Mouse (Mus musculus): ENCODE measurements around the gene Minpp1.

Gene Minpp1

DNA sequence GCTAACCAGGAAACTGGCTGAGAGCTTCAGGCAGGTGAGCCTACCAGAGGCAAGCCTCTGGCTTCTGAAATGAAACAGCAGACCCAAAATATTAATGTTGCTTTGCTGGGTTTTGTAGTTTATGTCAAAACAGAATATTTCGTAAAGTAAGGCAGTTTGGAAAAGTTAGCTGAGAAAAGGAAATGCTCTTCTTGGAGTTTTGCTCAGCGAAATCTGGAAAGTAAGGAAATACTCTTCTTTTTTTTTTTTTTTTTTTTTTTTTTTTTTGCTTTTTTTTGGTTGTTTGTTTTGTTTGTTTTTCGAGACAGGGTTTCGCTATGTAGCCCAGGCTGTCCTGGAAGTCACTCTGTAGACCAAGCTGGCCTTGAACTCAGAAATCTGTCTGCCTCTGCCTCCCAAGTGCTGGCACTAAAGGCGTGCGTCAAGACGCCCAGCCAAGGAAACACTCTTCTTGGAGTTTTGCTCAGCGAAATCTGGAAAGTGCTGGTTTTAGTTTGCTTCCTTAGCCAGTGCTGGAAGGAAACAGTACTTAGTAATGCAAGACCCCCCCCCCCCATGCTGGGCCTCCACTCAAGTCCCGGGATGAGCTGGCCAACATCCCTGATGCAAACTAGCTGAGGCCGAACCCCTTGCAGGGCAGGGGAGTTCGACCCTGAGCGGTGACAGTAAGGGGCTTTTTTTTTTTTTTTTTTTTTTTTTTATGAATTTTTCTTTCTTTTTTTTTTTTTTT lies 3.8 kb downstream of the Minpp1 start:
- no peak for DNase-seq (ENCODE audit: low spot score)

DNA sequence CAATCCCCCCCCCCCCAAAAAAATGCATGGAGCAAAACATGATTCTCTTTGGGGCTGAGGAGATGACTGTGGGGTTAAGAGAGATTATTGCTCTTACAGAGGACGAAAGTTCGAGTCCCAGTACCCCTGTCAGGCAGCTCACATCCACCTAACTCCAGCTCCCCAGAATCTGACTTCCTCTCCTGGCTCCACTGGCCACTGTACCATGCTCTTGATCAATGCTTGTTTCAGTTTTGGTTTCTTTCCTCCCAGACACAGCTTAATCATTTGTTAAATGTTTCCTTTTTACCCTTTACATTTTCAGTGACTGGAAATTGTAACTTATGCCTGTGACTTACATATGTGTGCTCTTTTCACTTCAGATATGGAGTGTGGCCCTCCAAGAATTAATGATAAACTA lies 5.4 kb downstream of the Minpp1 start:
- no peak for DNase-seq (ENCODE audit: low spot score)

DNA sequence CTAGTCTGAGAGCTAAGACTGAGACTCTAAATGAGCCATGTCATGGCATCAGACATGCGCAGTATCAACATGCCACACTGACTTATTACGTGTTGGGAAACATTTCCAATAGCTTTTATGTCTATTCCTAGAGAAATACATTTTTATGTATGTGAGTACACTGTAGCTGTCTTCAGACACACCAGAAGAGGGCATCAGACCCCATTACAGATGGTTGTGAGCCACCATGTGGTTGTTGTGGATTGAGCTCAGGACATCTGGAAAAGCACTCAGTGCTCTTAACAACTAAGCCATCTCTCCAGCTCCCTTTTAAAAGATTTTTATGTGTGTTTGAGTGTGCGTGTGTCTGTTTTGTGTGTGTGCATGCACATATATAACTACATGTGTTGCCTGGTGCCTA lies 6.8 kb downstream of the Minpp1 start:
- DNase-seq (ENCODE audit: low spot score) = no peak

DNA sequence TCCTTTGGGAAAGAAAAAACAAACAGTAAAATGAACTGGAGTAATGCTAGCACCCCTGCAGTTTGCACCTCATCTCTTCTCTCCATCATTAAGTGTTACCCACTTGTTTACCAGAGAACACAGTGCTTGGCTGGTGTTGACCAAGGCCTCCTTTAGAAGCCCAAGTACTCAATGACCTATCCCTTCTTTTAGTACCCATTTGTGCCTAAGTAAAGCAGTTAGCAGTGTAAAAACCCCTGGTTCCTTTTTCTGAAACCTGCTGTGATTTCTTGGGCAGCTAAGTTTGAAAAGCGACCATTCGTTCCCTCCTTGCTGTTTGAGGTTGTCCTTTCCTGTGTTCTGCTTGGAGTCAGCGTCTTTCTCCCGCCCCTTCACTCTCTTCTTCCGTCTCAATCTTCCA lies 7.4 kb downstream of the Minpp1 start:
- DNase-seq (ENCODE audit: low spot score) = no peak

DNA sequence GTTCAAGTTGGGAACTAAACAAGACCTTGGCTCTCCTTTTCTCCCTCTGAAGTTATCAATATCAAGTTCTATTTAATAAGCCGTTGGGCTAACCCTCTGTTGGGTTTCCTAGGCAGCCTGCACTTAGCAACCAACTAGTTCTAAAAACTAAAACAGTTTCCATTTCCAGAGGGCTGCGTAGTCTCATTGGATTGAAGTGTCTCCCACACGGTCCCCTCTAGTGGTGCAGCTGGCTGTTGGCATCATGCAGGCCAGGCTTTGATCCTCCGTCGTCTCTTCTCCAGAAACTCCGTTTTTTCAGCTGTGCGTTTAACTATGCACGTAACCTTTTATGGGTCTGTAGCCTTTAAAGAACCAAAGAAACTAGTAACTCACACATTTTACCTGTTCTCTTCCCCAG lies 7.9 kb downstream of the Minpp1 start:
- DNase-seq (ENCODE audit: low spot score) = no peak

DNA sequence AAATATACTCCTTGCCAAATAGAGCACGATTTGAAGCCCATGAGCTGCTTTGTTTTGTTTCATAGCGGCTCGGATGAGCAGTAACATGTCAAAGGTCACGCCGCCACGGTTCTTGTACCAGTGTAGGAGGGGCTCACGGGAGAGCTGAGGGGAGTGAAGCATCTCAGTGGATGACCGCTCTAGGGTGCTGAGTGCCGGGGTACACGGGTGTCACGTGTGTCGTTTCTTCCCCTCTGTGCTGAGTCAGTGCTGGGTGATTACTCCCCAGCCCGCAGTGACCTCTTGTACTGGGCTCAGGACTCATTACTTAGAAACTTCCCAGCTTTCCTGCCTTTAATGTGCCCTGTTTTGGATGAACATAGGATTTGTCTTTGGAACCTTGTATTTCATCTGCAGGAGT lies 9.0 kb downstream of the Minpp1 start:
- DNase-seq (ENCODE audit: low spot score) = no peak

DNA sequence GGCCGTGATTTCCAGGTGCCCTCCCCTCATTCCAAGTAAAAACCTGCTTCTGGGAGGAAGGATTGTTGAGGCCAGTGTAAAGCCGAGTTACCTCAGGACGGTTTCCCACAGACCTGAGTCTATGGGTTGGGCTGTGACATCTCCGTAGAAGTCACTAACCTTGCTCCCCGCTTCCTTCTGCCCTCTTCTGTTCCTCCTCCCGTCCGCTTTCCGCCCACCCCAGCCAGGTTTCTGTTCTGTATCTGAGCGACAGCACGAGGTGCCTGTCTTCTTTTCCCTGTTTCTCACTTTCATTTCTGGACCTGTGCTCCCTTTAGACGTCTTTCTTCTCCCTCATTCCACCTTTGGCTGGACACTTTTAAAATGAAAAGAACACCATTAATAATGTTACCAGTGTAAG lies 9.5 kb downstream of the Minpp1 start:
- no peak for DNase-seq (ENCODE audit: low spot score)

DNA sequence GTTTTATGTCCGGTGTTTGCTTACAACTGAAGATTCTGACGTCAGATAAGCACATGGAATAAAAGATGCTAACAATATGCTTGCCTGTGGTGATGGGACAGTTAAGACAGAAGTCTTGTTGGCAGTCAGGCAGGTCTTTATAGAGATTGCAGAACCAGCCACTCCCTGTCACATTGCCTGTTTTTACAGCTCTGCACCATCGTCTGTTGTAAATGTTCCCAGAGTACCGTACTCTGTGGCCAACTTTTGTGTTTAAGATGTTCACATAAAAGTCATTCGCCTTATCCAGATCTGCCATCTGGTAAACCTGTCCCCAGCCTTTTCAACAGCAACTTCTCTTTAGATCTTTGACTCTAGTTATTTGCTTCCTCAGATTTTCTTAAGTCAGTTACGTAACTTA lies 11.8 kb downstream of the Minpp1 start:
- no peak for DNase-seq (ENCODE audit: low spot score)

DNA sequence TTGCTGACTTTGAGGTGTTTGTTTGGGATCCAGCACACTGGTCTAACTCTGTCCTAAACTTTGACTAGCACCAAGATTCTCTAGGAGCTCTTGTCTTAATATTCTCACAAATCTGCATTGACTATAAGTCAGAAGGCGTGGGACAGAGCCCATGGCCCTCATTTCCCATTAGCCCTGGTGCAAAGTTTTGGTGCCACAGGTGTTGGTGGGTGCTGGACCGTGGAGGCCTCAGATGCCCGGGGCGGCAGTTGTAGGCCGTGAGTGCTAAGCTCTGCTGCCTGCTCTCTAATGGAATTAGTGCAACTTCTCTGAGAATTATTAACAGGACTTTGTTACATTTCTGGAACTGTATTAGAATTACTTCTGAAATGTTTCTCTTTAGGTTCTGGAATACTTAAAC lies 12.4 kb downstream of the Minpp1 start:
- DNase-seq (ENCODE audit: low spot score) = no peak

DNA sequence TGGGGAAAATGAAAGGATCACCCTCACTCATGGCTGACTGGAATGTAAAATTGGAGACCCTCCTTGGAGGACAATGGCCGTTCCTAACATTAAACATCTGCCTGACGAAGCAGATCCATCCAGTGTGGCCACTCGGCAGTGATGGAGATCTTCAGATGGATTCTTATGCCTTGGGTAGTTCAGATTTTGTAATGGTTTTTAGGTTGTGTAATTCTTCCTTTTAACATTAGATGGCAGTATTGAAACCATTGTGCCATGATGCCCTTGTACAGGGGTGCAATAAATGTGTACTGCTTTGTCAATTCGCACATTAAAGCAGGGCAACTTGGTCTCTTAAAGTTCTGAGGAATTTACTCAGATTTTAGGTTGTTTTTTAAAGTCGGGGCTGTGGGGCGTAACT lies 15.8 kb downstream of the Minpp1 start:
- DNase-seq (ENCODE audit: low spot score) = no peak

DNA sequence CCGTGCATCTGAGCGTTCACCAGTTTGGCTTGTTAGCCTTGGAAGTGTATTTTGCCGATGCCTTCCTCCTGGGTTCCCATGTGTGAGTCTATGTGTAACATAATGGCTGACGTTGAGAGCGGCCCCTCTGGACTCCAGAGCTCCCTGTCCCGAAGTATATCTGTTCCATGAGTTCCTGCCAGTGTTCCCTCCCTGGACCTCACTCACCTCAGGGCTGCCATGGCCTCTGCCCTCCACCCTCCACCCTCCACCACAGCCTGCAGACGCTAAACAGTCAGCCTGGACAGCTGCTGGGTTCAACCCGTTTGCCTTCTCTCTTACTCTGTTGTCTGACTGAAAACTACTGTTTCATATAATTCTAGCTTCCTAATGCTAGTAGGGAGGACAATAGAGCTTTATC lies 20.5 kb downstream of the Minpp1 start:
- DNase-seq (ENCODE audit: low spot score) = no peak

DNA sequence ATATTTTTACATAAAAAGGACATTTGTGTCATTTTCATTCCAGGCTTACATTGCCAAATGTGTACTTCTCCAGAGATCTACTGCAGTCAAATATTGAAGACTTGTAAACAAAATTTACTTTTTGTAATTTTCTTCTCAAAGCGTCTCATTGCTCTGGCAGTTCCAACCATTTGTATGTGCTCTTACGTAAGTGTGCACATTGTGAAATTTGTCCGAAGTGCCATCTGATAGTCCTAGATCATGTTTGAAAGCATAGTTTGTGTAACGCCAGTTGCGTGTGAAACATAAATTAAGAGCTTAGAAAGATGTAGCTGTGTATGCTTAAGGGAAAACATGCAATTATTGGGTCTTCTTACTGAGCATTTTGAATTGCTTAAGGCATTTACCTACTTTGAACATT lies 20.9 kb downstream of the Minpp1 start:
- no peak for DNase-seq (ENCODE audit: low spot score)

DNA sequence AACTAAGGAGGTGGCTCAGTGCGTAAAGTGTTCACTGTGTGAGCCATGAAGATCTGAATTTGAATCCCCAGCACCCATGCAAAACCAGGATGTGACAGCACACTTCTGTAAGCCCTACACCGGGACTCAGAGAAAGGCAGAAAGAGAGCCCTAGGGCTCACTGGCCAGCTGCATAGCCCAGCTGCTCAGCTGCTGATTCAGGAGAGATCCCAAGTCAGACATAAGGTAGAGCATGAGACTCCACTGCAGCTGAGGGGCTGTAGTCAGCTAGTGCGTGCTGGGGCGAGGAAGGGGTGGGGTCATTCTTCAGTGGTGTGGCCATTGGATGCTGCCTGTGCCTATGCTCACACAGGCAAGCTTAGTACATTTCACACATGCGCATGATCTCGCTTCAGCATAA lies 21.5 kb downstream of the Minpp1 start:
- DNase-seq (ENCODE audit: low spot score) = no peak

DNA sequence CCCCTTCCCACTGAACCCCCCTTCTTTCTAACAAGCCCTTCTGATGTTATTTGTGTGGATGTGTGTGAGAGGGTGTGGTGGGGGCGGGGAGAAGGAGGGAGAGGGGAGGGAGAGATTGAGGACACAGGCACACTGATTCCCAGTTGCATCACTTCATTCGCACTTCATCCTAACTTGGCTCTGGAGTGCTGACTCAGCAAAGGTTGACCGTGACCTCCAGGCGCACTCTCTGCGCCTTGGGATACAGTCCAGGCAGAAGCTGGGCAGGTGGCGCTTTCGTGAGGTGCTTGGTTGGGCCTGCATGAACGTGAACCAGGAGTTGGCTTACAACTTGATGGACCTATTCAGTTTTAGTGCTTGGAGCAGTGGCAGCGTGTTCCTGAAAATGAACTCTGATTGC lies 22.0 kb downstream of the Minpp1 start:
- no peak for DNase-seq (ENCODE audit: low spot score)

DNA sequence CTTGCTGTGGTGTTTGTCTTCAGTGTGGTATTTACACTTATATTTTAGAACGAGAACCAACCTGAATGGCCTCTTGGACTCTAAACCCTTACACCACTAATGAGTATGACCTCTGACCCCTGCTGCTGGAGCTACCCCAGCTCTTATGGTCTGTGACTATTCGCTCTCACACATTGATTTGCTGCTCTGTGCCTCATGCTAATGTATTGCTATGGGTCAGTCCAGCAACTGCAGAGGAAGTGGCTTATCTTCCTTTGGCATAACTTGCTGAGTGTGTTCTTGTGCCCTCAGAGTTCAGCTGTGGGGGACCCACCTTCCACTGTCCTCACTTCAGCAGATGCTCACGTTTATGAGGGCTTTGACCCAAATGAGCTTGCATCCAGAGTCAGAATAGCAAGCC lies 24.7 kb downstream of the Minpp1 start:
- no peak for DNase-seq (ENCODE audit: low spot score)

DNA sequence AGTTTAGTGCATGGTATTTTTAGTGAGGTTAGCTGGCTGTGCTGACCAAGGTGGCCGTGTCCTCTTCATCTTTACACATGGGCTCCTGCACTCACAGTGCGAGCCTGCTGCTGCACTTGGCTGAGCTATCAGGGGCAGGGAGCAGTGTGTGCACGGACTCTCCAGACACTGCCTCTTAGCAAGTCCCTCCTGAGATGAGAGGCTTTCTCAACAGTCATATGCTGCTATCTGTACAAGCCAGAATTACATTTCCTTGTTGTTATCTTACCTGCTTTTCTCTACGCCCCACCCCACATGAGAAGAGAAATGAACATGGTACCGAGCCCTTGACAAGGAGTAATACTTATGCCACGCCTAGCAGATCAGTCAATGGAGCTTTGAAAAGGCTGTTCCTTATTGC lies 25.4 kb downstream of the Minpp1 start:
- no peak for DNase-seq (ENCODE audit: low spot score)

DNA sequence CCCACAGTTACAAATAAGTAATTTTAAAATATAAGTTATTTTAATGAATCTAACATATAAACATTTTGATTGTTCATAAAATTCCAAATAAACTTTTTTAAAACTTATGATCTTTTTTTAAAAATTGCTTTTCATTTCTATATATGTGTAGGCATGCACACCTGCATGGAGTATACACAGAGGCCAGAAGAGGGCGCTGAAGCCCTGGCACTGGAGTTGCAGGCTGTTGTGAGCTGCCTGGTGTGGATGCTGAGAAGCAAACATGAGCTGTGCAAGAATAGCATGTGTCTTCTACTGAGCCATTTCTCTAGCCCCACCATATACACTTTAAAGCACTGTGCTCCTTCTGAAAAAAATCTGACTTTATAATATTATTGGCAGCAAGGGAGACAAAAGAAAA lies 26.9 kb downstream of the Minpp1 start:
- no peak for DNase-seq (ENCODE audit: low spot score)

DNA sequence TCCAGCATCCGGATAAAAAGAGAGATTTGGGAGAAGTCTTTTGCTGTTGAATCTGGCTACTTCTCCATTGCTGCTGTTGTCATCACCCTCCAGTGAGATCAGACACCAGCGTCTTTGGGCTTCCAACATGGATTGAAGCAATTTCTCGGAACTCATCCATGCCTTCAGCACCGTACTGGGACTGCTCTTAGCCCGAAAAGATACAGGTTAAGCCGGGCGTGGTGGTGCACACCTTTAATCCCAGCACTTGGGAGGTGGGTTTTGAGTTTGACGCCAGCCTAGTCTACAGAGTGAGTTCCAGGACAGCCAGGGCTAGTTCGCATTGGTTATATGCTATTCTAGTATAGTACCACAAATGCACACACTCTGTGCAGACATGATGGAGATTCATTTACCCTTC lies 31.0 kb downstream of the Minpp1 start:
- DNase-seq (ENCODE audit: low spot score) = no peak

DNA sequence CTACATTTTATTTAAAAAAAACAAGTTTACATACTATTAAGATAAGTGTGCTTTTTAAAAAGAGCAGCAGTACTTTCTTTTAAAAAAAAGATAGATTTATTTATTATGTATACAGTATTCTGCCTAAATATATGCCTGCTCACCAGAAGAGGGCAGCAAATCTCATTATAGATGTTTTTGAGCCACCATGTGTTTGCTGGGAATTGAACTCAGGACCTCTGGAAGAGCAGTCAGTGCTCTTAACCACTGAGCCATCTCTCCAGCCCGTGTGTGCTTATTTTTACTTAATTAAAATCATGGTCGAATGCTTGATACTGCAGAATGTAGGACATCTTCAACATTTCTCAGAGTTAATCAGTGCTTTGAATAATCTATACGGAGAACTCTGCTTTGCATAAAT lies 35.9 kb downstream of the Minpp1 start:
- no peak for DNase-seq (ENCODE audit: low spot score)

DNA sequence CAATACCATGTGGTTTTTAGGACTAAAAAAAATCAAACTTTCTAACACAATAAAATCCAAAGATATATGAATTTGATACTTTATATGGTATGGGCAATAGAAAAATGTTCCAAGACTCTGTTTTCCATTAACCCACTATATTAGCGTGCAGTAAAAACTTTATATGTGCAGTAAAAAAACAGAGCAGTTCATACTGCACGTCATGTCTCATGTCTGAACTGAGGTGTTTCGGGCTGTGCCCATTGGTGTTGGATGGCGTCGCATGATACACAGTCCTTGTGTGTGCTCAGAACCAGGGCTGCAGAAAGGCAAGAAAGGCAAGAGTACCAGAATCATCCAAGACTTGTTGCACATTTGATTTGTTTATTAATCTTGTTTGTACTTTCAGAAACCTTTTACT lies 36.7 kb downstream of the Minpp1 start:
- no peak for DNase-seq (ENCODE audit: low spot score)

DNA sequence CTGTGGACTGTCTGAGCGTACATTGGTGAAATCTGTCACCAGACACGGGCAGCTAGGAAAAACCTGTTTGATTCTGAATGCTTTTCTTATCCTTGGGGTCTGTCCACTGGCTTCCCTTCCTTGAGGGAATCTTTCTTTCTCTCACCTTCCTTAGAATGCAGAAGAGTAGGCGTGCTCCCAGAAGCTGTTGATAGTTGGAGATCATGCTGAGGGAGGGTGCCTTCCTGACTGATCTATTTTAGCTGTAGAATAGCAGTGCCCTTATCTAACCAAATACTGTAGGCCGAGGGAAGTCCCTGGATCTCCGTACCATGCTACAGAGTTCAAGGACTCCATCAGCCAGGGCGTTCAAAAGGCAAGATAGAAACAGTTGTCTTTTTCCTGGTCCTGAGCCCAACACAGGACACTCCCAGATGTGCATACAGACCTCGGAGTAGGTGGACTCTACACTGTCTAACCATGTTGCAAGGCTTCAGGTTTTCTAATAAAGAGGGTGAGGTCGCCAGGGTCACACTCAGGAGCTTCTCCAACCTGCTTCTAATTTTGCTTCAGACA lies 37.3 kb downstream of the Minpp1 start:
- no peak for DNase-seq (ENCODE audit: low spot score)

DNA sequence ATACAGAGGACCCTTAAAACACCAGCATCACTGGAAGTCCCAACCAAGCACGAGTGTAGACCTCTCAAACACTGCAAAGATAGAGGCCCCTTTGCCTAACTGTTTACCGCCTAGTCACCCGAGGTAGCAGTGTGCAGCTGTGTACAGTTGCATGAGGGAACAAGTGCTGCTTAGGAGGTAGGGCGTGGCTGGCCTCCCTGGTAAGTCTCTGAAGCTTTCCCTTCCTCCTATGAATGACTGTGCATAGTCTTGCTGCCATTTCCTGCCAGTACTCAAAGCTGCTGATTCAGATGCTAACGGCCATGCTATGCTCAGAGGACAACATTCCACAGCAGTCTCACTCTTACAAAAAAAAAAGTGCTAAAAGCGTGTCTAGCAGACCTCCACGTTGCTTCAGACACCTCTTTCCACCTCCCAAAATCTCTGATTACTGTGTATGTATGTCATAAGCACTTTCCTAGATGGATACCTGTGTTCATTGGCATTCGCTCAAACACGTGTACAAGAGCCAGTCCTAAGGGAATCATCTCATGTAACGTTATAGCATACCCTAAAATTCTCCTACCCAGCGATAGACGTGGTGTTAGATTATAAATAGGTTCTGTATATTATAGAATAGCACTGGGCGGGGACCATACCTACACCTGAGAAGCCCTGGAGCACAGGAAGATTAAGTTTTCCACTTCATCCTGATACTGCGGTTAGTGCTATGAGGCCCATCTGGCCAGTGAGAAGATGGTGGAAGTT lies 38.4 kb downstream of the Minpp1 start:
- no peak for DNase-seq (ENCODE audit: low spot score)

DNA sequence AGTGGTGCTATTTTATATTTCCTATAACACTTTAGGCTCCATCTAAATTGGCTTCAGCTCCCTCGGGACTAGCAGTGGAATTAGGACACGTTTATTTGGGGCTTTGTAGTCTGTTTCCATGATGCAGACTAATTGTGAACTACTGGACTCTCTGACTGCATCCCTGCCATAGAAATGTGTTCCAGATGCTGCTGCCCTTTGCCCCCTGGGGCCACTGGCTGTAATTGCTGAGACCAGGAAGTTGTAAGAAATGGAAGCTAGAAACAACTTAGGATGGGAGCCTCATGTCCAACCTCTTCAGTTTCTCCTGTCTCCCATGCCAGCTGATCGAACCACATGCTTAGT lies 38.9 kb downstream of the Minpp1 start:
- DNase-seq (ENCODE audit: low spot score) = no peak

DNA sequence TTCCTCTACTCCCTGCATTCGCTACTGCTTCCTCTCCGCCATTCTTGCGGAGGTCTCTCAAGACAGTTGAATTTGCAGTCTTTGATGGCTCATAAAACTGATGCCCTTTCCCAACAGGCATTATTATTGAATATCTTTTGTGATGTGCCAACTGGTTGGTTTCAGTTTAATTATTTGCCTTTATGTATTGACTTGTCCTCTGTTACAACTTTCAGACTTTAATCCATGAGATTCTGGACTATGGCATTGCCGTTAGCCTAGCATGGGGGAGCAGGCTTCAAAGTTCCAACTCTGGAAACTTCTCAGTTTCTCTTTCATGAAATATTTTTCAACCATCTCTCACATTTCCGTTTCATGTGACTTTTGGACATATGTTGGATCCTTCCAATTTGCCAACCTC lies 41.6 kb downstream of the Minpp1 start:
- DNase-seq (ENCODE audit: low spot score) = no peak
